Mouse (Mus musculus): ENCODE results near the gene Cfl2.

Gene Cfl2

DNA sequence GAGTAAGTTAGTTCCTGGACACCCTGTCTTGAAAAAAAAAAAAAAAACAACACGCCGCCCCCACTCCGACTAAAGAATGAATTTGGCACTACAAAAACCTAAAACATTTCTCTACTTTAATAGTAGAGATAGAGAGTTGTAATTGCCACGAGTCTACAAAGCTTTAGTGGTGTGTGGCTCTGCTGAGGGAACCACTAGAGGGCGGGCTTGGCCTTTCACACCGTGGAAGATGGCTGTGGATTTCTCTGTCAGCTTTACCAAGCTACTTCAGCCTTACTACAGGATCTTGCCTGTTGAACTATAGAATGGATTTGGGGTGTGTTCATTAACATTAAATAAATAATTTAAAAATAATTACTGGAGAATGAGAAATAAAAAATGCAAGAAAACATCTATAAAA, 32.1 kb downstream of the Cfl2 start:
- DNase-seq (ENCODE audit: low read depth, low spot score), result peak; percentile 73

DNA sequence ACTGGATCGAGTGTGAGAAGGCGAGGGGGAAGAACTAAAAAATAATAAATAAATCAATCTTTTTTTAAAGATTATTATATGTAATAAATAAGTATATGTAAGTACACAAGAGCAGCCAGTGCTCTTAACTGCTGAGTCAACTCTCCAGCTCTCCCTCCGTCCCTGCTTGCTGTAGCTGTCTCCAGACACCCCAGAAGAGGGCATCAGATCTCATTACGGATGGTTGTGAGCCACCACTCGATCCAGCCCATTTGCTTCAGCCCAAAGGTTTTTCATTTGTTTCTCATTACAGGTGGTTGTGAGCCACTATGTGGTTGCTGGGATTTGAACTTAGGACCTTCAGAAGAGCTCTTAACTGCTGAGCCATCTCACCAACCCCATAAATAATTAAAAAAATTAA, 32.8 kb downstream of the Cfl2 start:
- no peak for DNase-seq (ENCODE audit: low read depth, low spot score)

DNA sequence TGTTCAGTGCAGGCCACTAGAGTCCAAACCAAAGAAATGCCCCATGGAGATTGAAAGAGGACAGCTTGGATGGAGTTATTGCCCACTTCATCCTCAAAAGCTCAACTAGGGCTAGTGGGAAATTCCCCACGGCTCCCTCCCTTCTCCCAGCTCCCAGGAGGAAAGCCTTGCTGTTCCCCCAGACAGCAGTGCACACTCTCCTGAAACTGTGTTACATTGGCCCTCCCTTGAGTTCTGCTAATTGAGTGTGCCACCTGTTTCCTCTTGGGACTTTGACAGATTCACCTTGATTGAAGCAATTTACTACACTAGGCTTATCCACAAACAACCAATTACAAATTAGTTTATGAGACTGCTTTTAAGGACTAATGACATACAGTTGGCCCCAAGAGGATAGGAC, 34.6 kb downstream of the Cfl2 start:
- no peak for DNase-seq (ENCODE audit: low read depth, low spot score)

DNA sequence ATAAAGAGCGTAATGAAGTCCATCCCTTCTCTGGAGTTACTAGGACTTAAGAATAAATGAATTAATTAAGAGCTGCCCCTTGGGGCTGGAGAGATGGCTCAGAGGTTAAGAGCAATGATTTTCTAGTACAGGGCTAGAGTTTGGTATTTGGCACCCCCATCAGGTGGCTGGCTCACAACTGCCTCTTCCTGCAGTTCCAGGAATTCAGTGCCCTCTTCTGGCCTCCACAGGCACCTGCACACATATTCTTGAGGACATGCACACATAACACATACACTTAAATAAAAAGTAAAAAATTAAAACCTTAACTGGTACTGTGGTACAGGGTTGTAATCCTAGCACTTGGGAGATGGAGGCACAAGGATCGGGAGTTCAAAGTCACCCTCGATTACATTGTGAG, 37.5 kb downstream of the Cfl2 start:
- no peak for DNase-seq (ENCODE audit: low read depth, low spot score)

DNA sequence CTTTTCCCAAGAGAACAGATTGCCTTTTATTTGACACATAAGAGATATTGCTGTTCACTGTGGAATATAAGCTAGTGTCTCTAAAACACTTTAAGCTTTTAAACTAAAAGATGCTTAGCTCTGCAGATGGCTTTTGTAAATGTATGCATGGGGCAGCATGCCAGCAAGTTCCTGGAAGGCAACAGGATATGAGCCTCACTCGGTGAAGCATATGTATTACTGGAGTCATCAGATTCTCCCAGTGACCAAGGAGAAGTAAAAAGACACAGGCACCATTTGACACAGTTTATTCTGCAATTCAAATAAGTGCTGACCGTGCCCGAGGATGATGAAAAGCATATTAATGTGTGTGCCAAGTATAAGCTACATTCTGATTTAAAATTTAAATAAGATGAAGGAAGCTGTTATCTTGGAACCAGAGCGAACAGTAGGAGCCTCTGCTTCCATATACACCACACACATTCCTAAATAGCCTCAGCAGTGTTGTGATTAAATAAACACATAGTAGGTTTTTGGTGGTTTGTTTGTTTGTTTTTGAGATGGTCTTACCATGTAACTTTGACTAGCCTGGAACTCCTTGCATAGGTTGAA, 39.7 kb downstream of the Cfl2 start:
- no peak for DNase-seq (ENCODE audit: low read depth, low spot score)

DNA sequence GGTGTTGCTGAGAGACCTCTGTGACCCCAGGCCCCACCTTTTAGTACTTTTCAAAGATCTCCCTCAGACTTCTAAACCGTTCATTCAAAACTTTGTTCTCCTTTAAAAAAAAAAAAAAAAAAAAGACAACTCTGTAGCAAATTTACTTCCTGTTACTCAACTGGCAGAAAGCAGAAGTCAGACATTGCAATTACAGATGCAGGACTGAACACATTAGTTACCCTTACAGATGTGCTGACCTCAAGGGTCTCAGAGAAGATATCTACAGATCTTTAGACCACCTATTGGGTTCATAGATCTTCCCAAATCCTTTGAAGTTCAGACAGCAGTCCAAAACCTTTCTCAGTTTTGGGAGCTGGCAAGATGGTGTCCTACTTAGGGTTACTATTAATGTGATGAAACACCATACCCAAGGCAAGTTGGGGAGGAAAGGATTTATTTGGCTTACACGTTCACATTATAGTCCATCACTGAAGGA, 42.0 kb downstream of the Cfl2 start:
- no peak for DNase-seq (ENCODE audit: low read depth, low spot score)

DNA sequence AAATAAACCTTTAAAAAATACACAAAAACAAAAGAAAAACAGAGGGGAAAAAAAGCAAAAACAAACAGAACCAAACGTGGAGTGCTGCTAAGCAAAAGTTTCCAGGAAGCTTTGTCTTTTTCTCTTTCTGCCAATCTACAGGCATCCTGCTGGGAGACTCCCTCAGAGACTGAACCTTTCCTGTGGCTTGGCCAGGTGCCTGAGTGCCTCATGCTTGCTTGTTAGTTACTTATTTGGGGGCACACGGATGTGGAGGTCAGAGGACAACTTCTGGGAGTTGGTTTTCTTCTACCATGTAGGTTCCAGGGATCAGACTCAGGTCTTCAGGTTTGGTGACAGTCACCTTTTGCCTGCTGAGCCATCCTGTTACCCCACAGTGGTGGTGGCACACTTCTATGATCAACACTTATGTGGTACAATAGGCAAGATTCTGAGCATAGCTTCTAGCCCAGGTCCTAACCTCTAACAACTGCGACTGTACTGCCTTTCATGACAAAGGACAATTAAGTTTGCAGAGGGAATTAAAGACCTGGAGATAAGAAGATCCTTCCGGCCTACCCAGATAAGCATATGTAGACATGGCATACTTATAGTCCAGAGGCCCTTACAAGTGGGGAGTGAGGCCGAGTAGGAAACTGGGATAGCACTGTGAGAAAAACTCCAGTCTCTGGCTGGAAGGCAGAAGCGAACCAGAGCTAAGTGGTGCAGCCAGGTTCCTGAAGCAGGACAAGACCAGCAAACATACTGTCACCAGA, 43.3 kb downstream of the Cfl2 start:
- DNase-seq (ENCODE audit: low read depth, low spot score), result no peak

DNA sequence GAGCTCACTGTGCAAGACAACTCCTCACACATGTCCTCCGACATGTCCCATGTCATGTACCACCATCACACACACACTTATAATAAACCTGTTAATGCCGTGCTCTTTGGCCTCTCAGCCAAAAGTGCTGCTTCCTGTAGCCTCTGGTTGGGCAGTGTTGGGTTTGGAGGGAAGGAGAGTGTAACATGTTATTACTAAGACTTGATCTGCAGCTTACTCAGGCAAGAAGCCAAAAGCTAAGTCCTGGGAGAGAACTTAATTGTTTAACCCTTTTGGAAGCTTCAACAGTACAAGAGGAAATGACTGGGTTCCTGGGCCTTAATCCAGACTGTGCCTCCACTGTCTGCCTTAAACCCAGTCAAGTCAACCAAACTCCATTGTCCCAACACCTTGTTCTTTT, 52.5 kb downstream of the Cfl2 start:
- no peak for DNase-seq (ENCODE audit: low read depth, low spot score)

Data from skeletal muscle tissue, adult 2 months (tissue).